Mouse (Mus musculus) adipose tissue, adult 10 weeks (tissue): ENCODE measurements around the gene Tmem238l. TPM values are rescaled to one million over a fixed set of nuclear protein-coding genes. Genes with fewer than 3 reads are reported as not detected.

Source experiments
- polyA plus RNA-seq: library from polyadenylated mRNA; stranded (reverse); fragments of 350-450 nt; fragmentation: Illumina TruSeq; extraction: RNeasy Lipid Tissue Mini Kit (QIAGEN cat#74804); gene quantifications from one replicate; pipeline ENCODE4 v1.2.3, GENCODE M21; 2014; ENCODE audit warnings: low read depth, low replicate concordance

The Tmem238l gene
- 49.3 TPM for polyA plus RNA-seq

DNA sequence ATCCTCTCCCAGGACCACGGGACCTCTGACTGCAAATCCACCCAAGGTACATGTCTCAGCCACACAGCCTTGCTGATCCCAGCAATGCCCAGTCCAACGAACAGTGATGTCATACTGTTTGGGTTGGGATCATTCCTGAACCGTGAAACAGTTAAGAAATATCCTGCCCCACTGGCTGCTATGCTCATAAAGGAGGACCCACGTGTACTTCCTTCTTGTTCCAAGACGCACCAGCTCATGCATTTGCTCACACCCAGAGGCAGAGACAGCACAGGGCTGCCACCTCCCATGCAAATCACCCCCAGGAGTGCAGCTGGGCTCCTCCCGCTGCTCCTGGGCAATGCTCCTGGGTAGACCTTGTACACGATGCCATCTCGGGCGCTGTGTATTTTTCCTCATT, at the start of gene Tmem238l:
Gene Tmem238l, plus strand, starts transcription at position 336 of the 400 bp plus-strand sequence.

DNA sequence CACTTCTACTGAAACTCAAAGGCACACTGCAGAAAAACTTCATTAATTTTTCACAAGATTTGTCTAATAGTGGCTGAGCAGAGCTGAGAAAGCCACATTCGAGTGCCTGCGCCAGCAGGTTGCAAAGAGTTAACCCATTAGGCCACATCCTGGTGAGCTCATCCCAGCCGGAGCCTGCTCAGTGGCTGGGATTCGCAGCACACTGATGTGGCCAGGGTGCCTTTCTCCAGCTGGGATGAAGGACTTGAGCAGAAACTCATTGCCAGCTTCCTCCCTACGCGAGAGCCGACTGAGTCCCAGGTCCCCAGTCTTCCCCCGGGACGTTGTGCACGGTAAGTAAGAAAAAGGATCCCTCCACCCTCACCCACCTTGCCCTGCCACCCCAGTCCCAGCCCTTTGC, 44.6 kb upstream of the Tmem238l start, which contains the start of gene Pirt:
Gene Pirt, plus strand, starts transcription at position 171 of the 400 bp plus-strand sequence.

Other genes with a start within 250 kb of the Tmem238l start
- gene Pirt, start 44.7 kb upstream of the Tmem238l start, polyA plus RNA-seq, result 1.1 TPM
- gene Tmem220, start 68.5 kb downstream of the Tmem238l start, polyA plus RNA-seq, result 6.7 TPM
- 19.8 TPM for gene Adprm, start 96.0 kb downstream of the Tmem238l start, polyA plus RNA-seq
- 7.9 TPM for gene Sco1, start 96.0 kb downstream of the Tmem238l start, polyA plus RNA-seq
- gene Myh3, start 121.7 kb downstream of the Tmem238l start, polyA plus RNA-seq, result 0.05 TPM
- gene Myh2, start 214.4 kb downstream of the Tmem238l start, polyA plus RNA-seq, result 0.11 TPM
- gene Myh1, start 243.4 kb downstream of the Tmem238l start, polyA plus RNA-seq, result 1.0 TPM